ENCODE assay signal across 8 mouse cellular contexts in the genomic region with DNA sequence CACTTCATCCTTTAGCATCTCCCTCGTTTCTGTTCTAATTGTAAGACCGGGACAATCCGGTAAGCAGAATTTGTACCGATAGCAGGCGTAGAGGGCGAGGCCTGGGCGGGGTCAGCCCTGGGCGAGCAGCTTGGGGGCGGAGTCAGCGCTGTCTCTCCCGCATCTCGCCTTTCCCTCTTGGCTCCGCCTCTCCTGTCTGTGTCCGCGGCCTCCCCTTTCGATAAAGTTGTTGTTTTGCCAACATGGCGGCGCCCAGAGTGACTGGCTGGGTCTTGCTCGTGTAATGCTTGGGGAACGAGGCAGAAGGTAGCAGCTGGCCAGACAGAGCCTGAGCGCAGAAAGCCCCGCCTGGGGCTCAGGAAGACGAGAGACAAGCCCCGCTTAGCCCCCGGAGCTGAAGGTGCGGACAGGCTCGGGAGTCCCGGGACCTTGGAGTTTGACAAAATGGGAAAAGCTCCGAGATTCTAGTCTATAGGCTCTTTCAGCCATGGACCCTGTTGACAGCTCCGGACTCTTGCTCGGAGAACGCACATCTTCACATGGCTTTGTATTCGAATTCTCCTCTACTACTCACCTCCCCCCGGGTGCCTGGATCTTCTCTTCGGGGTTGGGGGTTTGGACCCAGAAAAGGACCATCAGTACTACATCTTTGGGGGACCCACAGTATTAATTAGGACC. TPM values are rescaled to one million over a fixed set of nuclear protein-coding genes. Genes with fewer than 3 reads are reported as not detected.
DNase-seq lines count a peak whose midpoint lies in the region; ATAC-seq and TF ChIP-seq lines count a peak whose summit lies in the region.

A gene (plus strand): TSS at position 220 of the 678 bp plus-strand sequence.

- peaks cover 2% of the 10 kb centered on the region; the same call in 1 of the 2 replicates for H3K36me3 ChIP-seq in ES-E14 (ENCODE audit: control insufficient read depth, insufficient read depth, low read length, poor library complexity, severe bottlenecking)
- no peaks in the 10 kb centered on the region for H3K36me3 ChIP-seq in forebrain, embryonic 15.5 days

- H3K4me1 ChIP-seq in ES-E14 (ENCODE audit: control insufficient read depth in 2 of 2, insufficient read depth in 2 of 2, low read length in 2 of 2, poor library complexity in 1 of 2) = peaks cover 0 to 2% of the 10 kb centered on the region in 2 experiments; a peak in 1 of 4 replicates
- peaks cover 15% of the 10 kb centered on the region for H3K4me1 ChIP-seq in forebrain, embryonic 15.5 days
- no peaks in the 10 kb centered on the region for H3K4me1 ChIP-seq in lung, adult 2 months (ENCODE audit: control insufficient read depth, insufficient read depth, low read length)

- no peaks in the 10 kb centered on the region for H3K9me3 ChIP-seq in ES-E14 (ENCODE audit: control insufficient read depth, insufficient read depth, low read depth, low read length)
- H3K9me3 ChIP-seq in forebrain, embryonic 15.5 days = no peaks in the 10 kb centered on the region

- WGBS in forebrain, embryonic 15.5 days = under 1% methylated on average over 35 of the region's 35 CpGs
- under 1% methylated on average over 35 of the region's 35 CpGs for WGBS in lung, adult 2 months

- peak within 1 kb of the TSS; percentile 54 for H3K4me2 ChIP-seq in forebrain, embryonic 15.5 days (replicated peaks)

- TF ChIP-seq POLR2A in lung, adult 2 months (IDR thresholded peaks at IDR 0.05; ENCODE audit: borderline replicate concordance, extremely low read depth, low read depth, low read length) = peak; percentile 62; the same call in 1 of the 2 replicates

- intact Hi-C loops in heart, postnatal 25 days (cut with DNase I) = loop anchor here (5.0 kb wide), 2 partner anchors 105 to 160 kb away; a partner anchor contains a TSS

- H3K4me3 ChIP-seq in ES-E14 (ENCODE audit: insufficient read depth in 1 of 2, low read depth in 1 of 2, low read length in 2 of 2, poor library complexity in 1 of 2, severe bottlenecking in 1 of 2) = peak within 1 kb of the TSS; percentile 85 to 90
- peak within 1 kb of the TSS; percentile 63 for H3K4me3 ChIP-seq in forebrain, embryonic 15.5 days
- peak within 1 kb of the TSS; percentile 92 for H3K4me3 ChIP-seq in lung, adult 2 months (replicated peaks; ENCODE audit: extremely low read depth, low read depth, low read length)

- no peak for TF ChIP-seq CTCF in lung, adult 2 months (IDR thresholded peaks at IDR 0.05; ENCODE audit: insufficient read depth, low read length)

- in situ Hi-C loops in ES-E14 (cut with MboI; ENCODE audit: low sequenced_read_pairs in 2 of 2, unreplicated experiment in 2 of 2) = no loop called here

- peak within 1 kb of the TSS; percentile 93 for H3K9ac ChIP-seq in ES-E14 (ENCODE audit: insufficient read depth, low read depth, low read length, poor library complexity, severe bottlenecking)
- peak within 1 kb of the TSS; percentile 64 for H3K9ac ChIP-seq in forebrain, embryonic 15.5 days (replicated peaks)

- H3K27ac ChIP-seq in ES-E14 (ENCODE audit: insufficient read depth, low read depth, low read length, poor library complexity, severe bottlenecking) = peak within 1 kb of the TSS; percentile 52
- H3K27ac ChIP-seq in forebrain, embryonic 15.5 days (replicated peaks) = peak within 1 kb of the TSS; percentile 83

- peak; percentile 89 for DNase-seq in ES-E14 (ENCODE audit: low read depth, low spot score)
- DNase-seq in cerebellum, adult 11-12 months = peak; percentile 94
- DNase-seq in heart, postnatal 25 days (ENCODE audit: low spot score) = peak; percentile 86
- DNase-seq in layer of hippocampus, adult 18-20 months (ENCODE audit: low spot score in 2 of 2) = peak; percentile 89 to 94
- DNase-seq in lung, adult 2 months = peak; percentile 89
- peak; percentile 83 to 90 for DNase-seq in thymus, adult 18-20 months

- H3K27me3 ChIP-seq in forebrain, embryonic 15.5 days = no peaks in the 10 kb centered on the region

- peak; percentile 98 for ATAC-seq in forebrain, embryonic 15.5 days (replicated peaks)
- ATAC-seq in neutrophil, adult 5-6 weeks (ENCODE audit: extremely low read depth, insufficient number of reproducible peaks, low FRiP score, poor library complexity, severe bottlenecking) = peak; percentile 97

TF ChIP-seq in ES-E14, 5 proteins besides CTCF, POLR2A, EP300 and RAD21:
- TF ChIP-seq ZNF384 (IDR thresholded peaks at IDR 0.05; ENCODE audit: low read depth, low read length) (peak; percentile 91), HCFC1 (IDR thresholded peaks at IDR 0.05; ENCODE audit: borderline replicate concordance, insufficient read depth, low read length) (peak; percentile 87), MAFK (IDR thresholded peaks at IDR 0.05; ENCODE audit: insufficient read depth, low read depth, low read length) (no peak)

RNA-seq across cellular contexts. Expression of the gene that starts here (rescaled TPM):
- total RNA-seq in ES-E14 (2012; rRNA removed) = 5,955 and 28,940 TPM in 2 replicates
- 861 and 924 TPM in 2 replicates for polyA plus RNA-seq in forebrain, embryonic 15.5 days (2015; fragmentation: Nextera tagmentation; extraction: Ambion mirVana)
- total RNA-seq in heart, postnatal 25 days (2021) = 10 to 100 TPM; 51.0 to 65.0 TPM
- 10 to 100 TPM; 59.7 to 67.7 TPM for total RNA-seq in layer of hippocampus, adult 18-20 months (2021)
- 177 and 466 TPM in 2 replicates for polyA plus RNA-seq in lung, adult 2 months (2012; rRNA removed)
- total RNA-seq in neutrophil, adult 5-6 weeks (2017) = 8.3 and 14.8 TPM in 2 replicates

Comparison
In these comparisons a context has a peak if more than half of its experiments do, and no peak if none do; other contexts are left out.
1. Peak in every context shown above with its lines: DNase-seq, ATAC-seq, H3K4me3 ChIP-seq and H3K27ac ChIP-seq.
2. RNA of the gene that starts here (total RNA-seq): 5,955 to 28,940 TPM in ES-E14; 59.7 to 67.7 TPM in layer of hippocampus, adult 18-20 months, 51.0 to 65.0 TPM in heart, postnatal 25 days and 8.3 to 14.8 TPM in neutrophil, adult 5-6 weeks; every median in the first group is over 10 times any median in the second.